Mouse (Mus musculus): ENCODE measurements around the gene E130218I03Rik. TPM values are rescaled to one million over a fixed set of nuclear protein-coding genes. Genes with fewer than 3 reads are reported as not detected.

Gene E130218I03Rik
- total RNA-seq (2021) = not detected
- long read RNA-seq, experiment 1 = 0 reads
- long read RNA-seq, experiment 2 = 0 reads

- DNase-seq = peak; percentile 30
These were observed at the start of gene E130218I03Rik for GRCm38 (mm10) chr4:134243516-134244250. Gene E130218I03Rik, plus strand, starts transcription at chr4:134243662.

GRCm38 (mm10) chr4:134199371-134199770 lies 44.1 kb upstream of the E130218I03Rik start:
- DNase-seq = no peak

- DNase-seq = no peak
These were observed 40.6 kb upstream of the E130218I03Rik start, which contains the start of gene Gm7534 for GRCm38 (mm10) chr4:134202904-134203303. Gene Gm7534, minus strand, starts transcription at chr4:134203004.

- no peak for DNase-seq
These were observed 40.0 kb upstream of the E130218I03Rik start for GRCm38 (mm10) chr4:134203340-134203896.

DNA sequence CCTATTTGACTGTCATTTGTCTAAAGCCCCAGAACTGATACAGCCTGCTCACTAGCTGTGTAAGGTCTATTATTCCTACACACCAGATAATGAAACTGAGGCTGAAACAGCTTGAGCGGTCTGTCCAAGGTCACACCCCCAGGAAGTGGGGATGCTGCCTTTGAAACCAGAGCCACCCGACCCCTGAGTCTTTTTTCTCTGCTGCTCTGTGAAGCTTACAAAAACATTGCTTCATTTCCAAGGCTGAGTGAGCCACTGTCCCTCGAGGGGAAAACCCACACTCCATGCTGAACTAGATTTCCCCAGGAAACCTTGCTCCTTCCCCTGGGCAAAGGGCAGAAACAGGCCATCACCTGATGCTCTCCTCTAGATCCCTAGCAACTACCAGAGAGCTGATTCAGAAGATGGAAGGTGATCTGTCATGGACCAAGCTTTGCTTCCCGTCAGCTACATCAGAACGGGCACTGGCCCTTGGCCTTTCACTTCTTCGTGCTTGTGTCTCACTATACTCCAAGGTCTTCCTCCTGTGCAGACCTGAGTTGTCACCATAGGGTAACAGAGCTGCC lies 36.9 kb upstream of the E130218I03Rik start:
- no peak for DNase-seq

GRCm38 (mm10) chr4:134222793-134223600 lies 20.5 kb upstream of the E130218I03Rik start:
- no peak for DNase-seq

DNA sequence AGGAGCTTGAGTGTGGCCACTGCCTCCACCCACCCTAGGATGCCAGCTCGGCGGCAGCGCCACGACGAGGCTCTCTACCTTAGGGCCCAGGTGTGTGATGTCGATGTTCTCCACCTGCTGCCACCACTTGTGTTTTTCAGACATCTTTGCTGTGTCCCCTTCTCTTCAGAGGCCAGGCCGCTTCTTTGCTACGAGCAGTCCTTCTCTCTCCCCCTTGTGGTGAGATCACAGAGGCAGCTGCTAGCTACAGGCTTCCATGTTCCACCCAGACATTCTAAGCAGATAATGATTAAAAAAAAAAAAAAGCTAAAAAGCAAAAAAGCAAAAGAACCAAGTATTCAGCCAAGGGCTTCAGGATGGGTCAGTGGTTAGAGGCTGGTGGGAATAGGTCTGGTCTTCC lies 16.3 kb upstream of the E130218I03Rik start, which contains the start of gene Catsper4:
TSS of gene Catsper4 (minus strand) at position 190 of the 400 bp plus-strand sequence.
- no peak for DNase-seq

- DNase-seq = no peak
These were observed 13.0 kb upstream of the E130218I03Rik start for GRCm38 (mm10) chr4:134230431-134230830.

- peak; percentile 72 for DNase-seq
These were observed 8.6 kb upstream of the E130218I03Rik start for GRCm38 (mm10) chr4:134234876-134235275.

GRCm38 (mm10) chr4:134237582-134238278 lies 5.7 kb upstream of the E130218I03Rik start:
- DNase-seq = no peak

GRCm38 (mm10) chr4:134238279-134238651 lies 5.2 kb upstream of the E130218I03Rik start, which contains the start of gene Cnksr1:
Gene Cnksr1, minus strand, starts transcription at chr4:134238399.
- peak; percentile 74 for DNase-seq

- no peak for DNase-seq
These were observed 4.8 kb upstream of the E130218I03Rik start for GRCm38 (mm10) chr4:134238686-134239085.

DNA sequence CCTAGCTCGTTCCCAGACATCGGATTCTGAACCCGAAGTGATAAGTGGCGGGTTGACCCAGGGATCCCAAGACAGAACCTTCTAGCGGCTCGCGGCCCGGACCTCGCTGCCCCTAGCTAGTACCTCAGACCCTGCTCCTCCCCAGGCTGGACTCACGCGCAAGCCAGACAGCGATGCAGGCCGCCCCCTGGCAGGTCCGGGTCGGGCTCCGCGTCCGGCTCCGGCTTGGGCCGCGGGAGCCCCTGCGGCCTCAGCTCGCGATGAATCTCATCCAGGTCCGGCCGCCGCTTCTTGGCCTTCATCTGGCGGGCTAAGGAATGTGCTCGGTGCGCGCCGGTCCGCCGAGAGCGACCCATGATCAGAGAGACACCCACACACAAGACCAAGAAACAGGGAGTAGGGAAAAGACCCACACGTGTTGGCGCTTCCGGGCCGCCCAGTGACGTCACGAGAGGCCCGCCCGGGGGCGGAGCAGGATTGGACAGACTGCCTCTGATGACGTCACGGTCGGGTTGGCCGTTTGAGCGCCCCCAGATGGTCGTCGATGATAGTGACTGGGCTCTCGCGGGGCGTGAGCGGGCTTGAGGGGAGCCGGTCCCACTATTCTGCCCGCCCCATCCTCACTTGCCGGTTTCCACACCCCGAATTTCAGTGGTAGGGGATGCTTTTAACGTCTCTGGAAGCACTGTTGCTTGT lies 1.8 kb downstream of the E130218I03Rik start, which contains the start of gene Zfp593:
TSS of gene Zfp593 (minus strand) at position 445 of the 696 bp plus-strand sequence.
- DNase-seq = peak; percentile 89

GRCm38 (mm10) chr4:134246256-134246655 lies 2.8 kb downstream of the E130218I03Rik start:
- no peak for DNase-seq

- DNase-seq = no peak
These were observed 3.3 kb downstream of the E130218I03Rik start, which contains the start of gene Gm30191 for GRCm38 (mm10) chr4:134246719-134247258. Gene Gm30191, plus strand, starts transcription at chr4:134246935.

- DNase-seq = peak; percentile 62
These were observed 6.2 kb downstream of the E130218I03Rik start for GRCm38 (mm10) chr4:134249651-134250050.

DNA sequence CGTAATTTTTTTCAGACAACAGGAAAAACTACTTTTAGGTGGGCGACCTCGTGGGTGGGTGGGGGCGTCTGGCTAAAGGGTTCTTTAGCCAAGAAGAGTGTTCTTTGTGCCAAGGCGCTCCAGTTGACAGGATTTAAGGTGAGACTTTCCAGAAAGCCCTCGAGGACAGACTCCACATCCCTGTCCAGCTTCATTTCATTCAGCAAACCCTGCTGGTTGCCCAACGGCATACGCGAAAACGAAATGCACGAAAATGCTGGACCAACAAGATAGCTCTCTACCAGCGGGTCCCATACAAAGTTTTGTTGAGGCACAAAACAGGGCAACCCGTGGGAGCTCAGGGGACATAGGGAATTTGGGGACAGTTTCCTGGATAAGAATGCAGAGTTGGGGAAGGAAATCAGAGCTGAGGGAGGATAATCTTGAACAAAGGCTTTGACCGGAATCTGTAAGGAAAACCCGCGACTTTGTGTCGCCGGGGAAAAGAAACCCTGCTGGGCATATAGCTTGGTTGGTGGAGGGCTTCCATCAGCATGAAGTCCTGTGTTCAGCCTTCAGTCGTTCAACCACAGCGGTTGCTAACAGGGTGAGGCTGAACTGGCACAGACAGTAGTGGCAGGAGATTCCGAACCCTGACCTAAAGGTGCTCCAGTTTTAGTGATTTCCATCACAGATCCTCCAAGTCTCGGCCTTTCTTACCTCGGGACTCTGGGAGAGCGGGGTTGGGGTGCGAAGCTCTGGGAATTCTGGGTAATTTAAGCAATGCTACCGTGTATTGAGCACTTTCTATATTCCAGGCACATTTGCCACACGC lies 6.9 kb downstream of the E130218I03Rik start:
- no peak for DNase-seq

DNA sequence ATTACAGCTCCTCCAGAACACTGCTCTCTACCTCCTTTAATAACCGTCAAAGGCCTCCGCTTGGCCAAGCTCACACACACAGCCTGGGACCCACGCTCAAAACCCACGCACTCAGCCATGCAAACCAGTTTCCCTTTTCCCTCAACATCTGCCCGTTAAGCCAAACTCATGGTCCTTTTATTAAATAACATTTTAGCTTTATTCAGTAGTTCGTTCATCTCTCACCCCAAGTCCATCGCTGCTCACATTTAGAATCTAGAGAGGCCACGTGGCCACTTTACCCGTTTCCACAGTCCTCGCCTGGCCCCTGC lies 7.4 kb downstream of the E130218I03Rik start:
- no peak for DNase-seq

- DNase-seq = no peak
These were observed 8.0 kb downstream of the E130218I03Rik start for GRCm38 (mm10) chr4:134251241-134252130.

Data from gastrocnemius, postnatal 25 days (tissue).